Mouse (Mus musculus) kidney, embryonic 16.5 days (tissue): ENCODE data around the gene Atp8a2. TPM values are rescaled to one million over a fixed set of nuclear protein-coding genes. Genes with fewer than 3 reads are reported as not detected.

Experiments
- ATAC-seq: fragments of 200-750 bp; cut with Nextera tagmentation; 2 replicates; pipeline ENCODE4 v1.8.0; 2017; ENCODE audit warnings: moderate TSS enrichment; ENCODE audit not compliant: low FRiP score, low TSS enrichment
- H3K27ac ChIP-seq: fragments of 300-500 bp; sonication (generic); 2 replicates; pipeline ENCODE4 v1.5.1; 2014; ENCODE audit warnings: low read length
- H3K27me3 ChIP-seq: fragments of 300-500 bp; sonication (generic); 2 replicates; pipeline ENCODE4 v1.6.1; 2014; ENCODE audit warnings: low read length, control low read depth, mixed read lengths; ENCODE audit not compliant: insufficient read depth
- H3K36me3 ChIP-seq: fragments of 300-500 bp; sonication (generic); 2 replicates; pipeline ENCODE4 v1.6.1; 2014; ENCODE audit warnings: low read length, control low read depth, mixed read lengths; ENCODE audit not compliant: insufficient read depth
- H3K4me1 ChIP-seq: fragments of 300-500 bp; sonication (generic); 2 replicates; pipeline ENCODE4 v1.6.1; 2014; ENCODE audit warnings: low read length, control low read depth, mixed read lengths; ENCODE audit not compliant: insufficient read depth
- H3K4me2 ChIP-seq: fragments of 300-500 bp; sonication (generic); replicated peaks from 2 replicates; pipeline ENCODE4 v1.6.1; 2014; ENCODE audit warnings: low read depth, low read length
- H3K4me3 ChIP-seq: fragments of 300-500 bp; sonication (generic); 2 replicates; pipeline ENCODE4 v1.5.1; 2014; ENCODE audit warnings: mild to moderate bottlenecking, low read length
- H3K9ac ChIP-seq: fragments of 300-500 bp; sonication (generic); replicated peaks from 2 replicates; pipeline ENCODE4 v1.6.1; 2014; ENCODE audit warnings: low read length
- H3K9me3 ChIP-seq: fragments of 300-500 bp; sonication (generic); 2 replicates; pipeline ENCODE4 v1.6.1; 2016; ENCODE audit warnings: low read length, control low read depth
- WGBS: fragments of 180-500 bp; shearing (Covaris S2); extraction: QIAGEN DNeasy Blood & Tissue Kit; methylation state at CpG from one replicate; pipeline ENCODE4 v1.1.7; 2014; 5-methylcytosine and 5-hydroxymethylcytosine counted together
- polyA plus RNA-seq: library from polyadenylated mRNA; unstranded; fragments of >200 nt; fragmentation: Nextera tagmentation; extraction: Ambion mirVana; gene quantifications from 2 replicates; pipeline ENCODE4 v1.2.1, GENCODE M21; 2015

The Atp8a2 gene
- polyA plus RNA-seq, 1 experiment from 2014 or later: 1.3 TPM

DNA sequence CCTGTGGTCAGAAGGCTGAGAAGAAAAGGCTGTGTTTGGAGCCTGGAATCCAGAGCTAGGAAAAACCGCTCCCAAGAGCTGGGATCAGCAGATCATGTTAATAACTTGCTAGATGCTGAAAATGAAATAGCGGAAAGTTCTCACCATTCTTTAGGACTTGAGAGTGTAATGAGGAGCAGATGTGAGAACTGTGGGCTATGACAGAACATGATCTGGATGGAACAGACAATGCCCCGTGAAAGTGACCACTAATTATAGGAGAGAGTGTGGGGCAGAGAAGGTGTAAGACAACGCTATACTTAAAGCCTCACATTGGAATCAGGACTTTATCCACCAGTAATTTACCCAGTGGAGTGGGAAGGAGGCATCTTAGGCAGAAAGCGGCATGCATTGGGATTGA is 455.2 kb downstream of the Atp8a2 start:
- no peak for ATAC-seq
- H3K9ac ChIP-seq: no peak overlapping the region
- WGBS: 92% methylated on average over 5 of the region's 5 CpGs
- H3K27ac ChIP-seq: no peak overlapping the region
- no peaks in the 10 kb centered on the region for H3K36me3 ChIP-seq
- H3K4me1 ChIP-seq: peaks cover 10% of the 10 kb centered on the region; the same call in 1 of the 2 replicates
- H3K9me3 ChIP-seq: no peaks in the 10 kb centered on the region; the same call in 1 of the 2 replicates
- no peaks in the 10 kb centered on the region for H3K27me3 ChIP-seq
- no peak overlapping the region for H3K4me3 ChIP-seq
- H3K4me2 ChIP-seq: no peak overlapping the region

- peak; percentile 79 for ATAC-seq
- WGBS: 31% methylated on average over 6 of the region's 6 CpGs
- Histone ChIP-seq H3K27me3 (no peaks in the 10 kb centered on the region), H3K4me1 (peaks cover 10% of the 10 kb centered on the region; the same call in 1 of the 2 replicates), H3K4me2 (no peak overlapping the region), H3K27ac (no peak overlapping the region), H3K36me3 (no peaks in the 10 kb centered on the region), H3K4me3 (no peak overlapping the region), H3K9me3 (no peaks in the 10 kb centered on the region; the same call in 1 of the 2 replicates), H3K9ac (no peak overlapping the region)
Observed at GRCm38 (mm10) chr14:59739446-59739845, 457.5 kb downstream of the Atp8a2 start.

GRCm38 (mm10) chr14:59737734-59738294 is 459.2 kb downstream of the Atp8a2 start:
- H3K9me3 ChIP-seq: no peaks in the 10 kb centered on the region; the same call in 1 of the 2 replicates
- no peak for ATAC-seq
- 76% methylated on average over 8 of the region's 8 CpGs for WGBS

GRCm38 (mm10) chr14:59736861-59737700 is 459.9 kb downstream of the Atp8a2 start:
- no peak for ATAC-seq
- Histone ChIP-seq H3K27ac (no peak overlapping the region), H3K9me3 (no peaks in the 10 kb centered on the region; the same call in 1 of the 2 replicates), H3K4me3 (no peak overlapping the region), H3K36me3 (no peaks in the 10 kb centered on the region), H3K27me3 (no peaks in the 10 kb centered on the region), H3K9ac (no peak overlapping the region), H3K4me2 (no peak overlapping the region), H3K4me1 (peaks cover 10% of the 10 kb centered on the region; the same call in 1 of the 2 replicates)
- WGBS: 54% methylated on average over 9 of the region's 9 CpGs

More at GRCm38 (mm10) chr14:59737734-59738294, 459.2 kb downstream of the Atp8a2 start:
- Histone ChIP-seq H3K9ac (no peak overlapping the region), H3K27ac (no peak overlapping the region), H3K27me3 (no peaks in the 10 kb centered on the region), H3K4me3 (no peak overlapping the region), H3K36me3 (no peaks in the 10 kb centered on the region), H3K4me2 (no peak overlapping the region), H3K4me1 (peaks cover 10% of the 10 kb centered on the region; the same call in 1 of the 2 replicates)

- Histone ChIP-seq H3K27me3 (no peaks in the 10 kb centered on the region), H3K27ac (no peak overlapping the region), H3K4me2 (no peak overlapping the region), H3K9ac (no peak overlapping the region), H3K9me3 (no peaks in the 10 kb centered on the region), H3K4me3 (no peak overlapping the region), H3K36me3 (no peaks in the 10 kb centered on the region), H3K4me1 (no peaks in the 10 kb centered on the region)
- WGBS: 63% methylated on average over 3 of the region's 3 CpGs
- no peak for ATAC-seq
Observed at GRCm38 (mm10) chr14:59730043-59730390, 467.0 kb downstream of the Atp8a2 start.

GRCm38 (mm10) chr14:59729298-59730042 is 467.5 kb downstream of the Atp8a2 start:
- H3K36me3 ChIP-seq: no peaks in the 10 kb centered on the region
- no peaks in the 10 kb centered on the region for H3K9me3 ChIP-seq
- H3K27ac ChIP-seq: no peak overlapping the region
- ATAC-seq: no peak
- H3K4me1 ChIP-seq: no peaks in the 10 kb centered on the region
- no peak overlapping the region for H3K4me3 ChIP-seq
- no peaks in the 10 kb centered on the region for H3K27me3 ChIP-seq
- H3K9ac ChIP-seq: no peak overlapping the region
- 72% methylated on average over 3 of the region's 3 CpGs for WGBS
- no peak overlapping the region for H3K4me2 ChIP-seq

DNA sequence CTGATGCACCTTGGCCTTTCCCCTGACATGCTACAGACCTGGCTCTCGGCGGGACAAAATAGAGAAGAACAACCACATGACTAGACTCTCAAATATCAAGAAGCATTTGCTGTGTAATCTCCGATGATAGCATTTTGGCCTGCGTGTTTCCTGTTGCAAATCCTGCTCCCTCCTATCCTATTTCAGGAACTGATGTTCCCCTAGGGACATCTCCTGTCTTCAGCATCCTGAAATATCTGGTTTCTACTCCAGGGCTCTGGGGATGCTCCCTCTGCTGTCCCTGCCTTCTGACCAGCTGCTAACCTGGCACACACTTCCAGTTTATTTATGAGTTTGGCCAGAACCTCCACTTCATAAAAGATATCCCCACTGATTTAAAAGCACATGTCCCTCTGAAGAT is 470.0 kb downstream of the Atp8a2 start:
- no peak for ATAC-seq
- H3K4me2 ChIP-seq: no peak overlapping the region
- no peak overlapping the region for H3K9ac ChIP-seq
- no peaks in the 10 kb centered on the region for H3K9me3 ChIP-seq
- no peaks in the 10 kb centered on the region for H3K27me3 ChIP-seq
- H3K4me3 ChIP-seq: no peak overlapping the region
- no peaks in the 10 kb centered on the region for H3K4me1 ChIP-seq
- H3K36me3 ChIP-seq: no peaks in the 10 kb centered on the region
- 65% methylated on average over 4 of the region's 4 CpGs for WGBS
- H3K27ac ChIP-seq: no peak overlapping the region

DNA sequence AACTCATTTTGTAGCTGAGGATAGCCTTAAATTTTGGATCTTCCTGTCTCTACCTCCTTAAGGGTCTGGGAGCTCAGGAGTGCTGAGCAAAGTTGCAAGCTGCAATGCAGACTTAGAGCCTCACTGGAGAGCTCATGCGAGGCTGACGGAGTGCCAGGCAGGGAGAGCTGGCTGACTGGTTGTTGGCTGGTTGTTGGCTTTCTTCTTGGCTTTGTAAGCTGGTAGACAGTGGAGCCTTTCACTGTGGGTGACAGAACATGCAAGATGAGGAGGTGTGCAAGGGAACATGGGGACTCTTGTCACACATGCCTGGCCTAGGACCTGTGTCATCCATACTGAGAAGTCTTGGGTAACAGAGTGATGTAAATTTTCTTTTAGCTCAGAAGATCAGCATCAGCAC is 473.8 kb downstream of the Atp8a2 start:
- no peaks in the 10 kb centered on the region for H3K27me3 ChIP-seq
- no peaks in the 10 kb centered on the region for H3K36me3 ChIP-seq
- no peak overlapping the region for H3K4me3 ChIP-seq
- WGBS: 82% methylated on average over 2 of the region's 2 CpGs
- peaks cover 5% of the 10 kb centered on the region; the same call in 1 of the 2 replicates for H3K4me1 ChIP-seq
- H3K9ac ChIP-seq: no peak overlapping the region
- ATAC-seq: no peak
- no peak overlapping the region for H3K27ac ChIP-seq
- no peak overlapping the region for H3K4me2 ChIP-seq
- H3K9me3 ChIP-seq: no peaks in the 10 kb centered on the region

DNA sequence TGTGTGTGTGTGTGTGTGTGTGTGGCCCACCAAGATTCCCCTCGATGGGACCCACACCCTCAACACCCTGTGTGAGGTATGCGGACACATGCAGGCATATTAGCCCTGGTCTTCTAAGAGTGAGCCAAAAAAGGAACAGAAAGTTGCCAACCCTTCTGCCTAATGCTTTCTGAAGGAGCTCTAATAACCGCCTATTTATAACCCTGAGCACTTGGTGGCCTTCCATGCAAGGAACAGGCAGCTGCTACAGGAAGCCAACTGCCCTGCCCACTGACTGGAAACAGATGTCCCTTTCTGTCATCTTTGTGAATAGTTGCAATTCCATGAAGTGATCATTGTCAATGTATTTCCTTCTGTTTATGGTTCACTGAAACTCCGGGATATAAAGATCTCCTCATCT is 475.0 kb downstream of the Atp8a2 start:
- Histone ChIP-seq H3K9ac (no peak overlapping the region), H3K4me2 (no peak overlapping the region), H3K27me3 (no peaks in the 10 kb centered on the region), H3K27ac (no peak overlapping the region), H3K4me1 (peaks cover 5% of the 10 kb centered on the region; the same call in 1 of the 2 replicates), H3K36me3 (no peaks in the 10 kb centered on the region), H3K4me3 (no peak overlapping the region), H3K9me3 (no peaks in the 10 kb centered on the region)
- no peak for ATAC-seq
- WGBS: 70% methylated on average over 4 of the region's 4 CpGs
